Mouse (Mus musculus): ENCODE measurements around the gene Slc1a2.

Slc1a2 gene

DNA sequence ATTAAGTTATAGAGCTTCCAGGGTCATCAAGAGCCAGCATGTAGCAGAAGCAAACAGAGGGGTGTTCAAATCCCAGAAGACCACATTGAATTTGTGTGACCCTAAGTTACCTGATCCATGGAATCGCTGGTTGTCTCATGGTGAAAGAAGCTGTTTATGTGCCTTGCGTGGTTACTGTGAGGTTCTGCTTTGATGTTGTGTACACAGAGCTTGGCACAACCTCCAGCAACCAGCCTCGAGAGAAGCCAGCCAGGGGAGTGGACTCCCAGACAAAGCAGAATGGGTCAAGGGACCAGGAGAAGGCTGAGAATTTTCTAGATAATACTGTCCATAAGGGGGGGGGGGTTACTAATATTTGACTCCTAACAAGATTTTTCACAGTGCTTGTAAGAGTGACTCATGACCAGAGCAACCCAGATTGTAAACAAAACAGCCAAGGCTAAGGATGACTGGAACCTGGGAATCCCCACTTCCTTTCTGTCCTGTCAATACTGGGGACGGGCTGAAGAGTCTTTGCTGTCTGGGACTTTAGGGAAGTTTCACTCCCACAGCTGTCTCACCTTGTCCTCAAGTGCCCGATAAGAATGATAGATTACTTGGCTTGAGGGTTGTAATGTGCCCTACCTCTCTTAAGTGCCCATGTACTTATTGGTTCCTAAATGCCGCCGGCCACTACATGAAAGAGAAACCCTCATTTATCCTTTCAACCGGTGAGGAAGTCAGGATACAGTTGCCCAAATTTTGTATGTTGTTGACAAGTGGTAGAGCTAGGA lies 106.3 kb downstream of the Slc1a2 start:
- DNase-seq (ENCODE audit: low spot score): no peak

GRCm38 (mm10) chr2:102768267-102768666 lies 109.8 kb downstream of the Slc1a2 start:
- no peak for DNase-seq (ENCODE audit: low spot score)

GRCm38 (mm10) chr2:102771304-102771703 lies 112.8 kb downstream of the Slc1a2 start:
- DNase-seq (ENCODE audit: low spot score): no peak

GRCm38 (mm10) chr2:102772276-102772675 lies 113.8 kb downstream of the Slc1a2 start:
- no peak for DNase-seq (ENCODE audit: low spot score)

- DNase-seq (ENCODE audit: low spot score): no peak
Observed at GRCm38 (mm10) chr2:102774700-102775099, 116.2 kb downstream of the Slc1a2 start.

DNA sequence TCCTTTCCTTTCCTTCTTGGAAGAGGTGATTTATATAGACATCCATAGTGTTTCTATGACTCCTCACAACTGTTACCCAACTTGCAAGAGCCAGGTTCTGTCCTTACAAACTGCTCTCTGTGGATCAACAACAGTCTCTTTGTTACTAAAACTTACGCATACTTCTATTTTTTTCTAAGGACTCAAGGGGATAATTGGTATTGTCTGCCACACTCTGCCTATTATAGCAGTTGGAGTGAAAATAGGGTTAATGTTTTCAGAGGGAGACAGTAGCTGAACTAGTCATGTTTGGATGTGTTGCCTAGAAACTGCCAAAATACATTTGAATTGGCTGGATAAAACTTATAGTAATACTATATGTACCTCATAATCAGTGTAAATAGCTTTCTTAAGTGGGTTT lies 117.1 kb downstream of the Slc1a2 start:
- DNase-seq (ENCODE audit: low spot score): no peak

DNA sequence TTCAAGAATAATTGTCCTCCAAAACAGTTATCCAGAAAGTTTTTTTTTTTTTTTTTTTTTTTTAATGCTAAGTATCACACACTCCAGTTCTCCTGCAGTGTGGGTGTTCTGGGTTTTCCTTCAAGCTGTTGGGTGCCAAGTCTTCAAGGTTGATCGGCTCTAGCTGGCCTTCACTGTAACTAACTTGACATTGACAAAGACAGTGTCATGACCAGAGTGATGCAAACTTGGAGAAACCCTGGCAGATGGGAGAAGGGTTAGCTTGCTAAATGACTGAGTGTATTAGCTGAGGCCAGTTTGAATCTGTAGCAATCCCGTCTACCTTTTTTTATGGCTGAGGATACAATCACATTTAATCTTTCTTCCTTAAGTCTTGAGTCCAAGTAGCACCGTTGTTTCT lies 119.7 kb downstream of the Slc1a2 start:
- DNase-seq (ENCODE audit: low spot score): no peak

- no peak for DNase-seq (ENCODE audit: low spot score)
Observed at GRCm38 (mm10) chr2:102782751-102783150, 124.3 kb downstream of the Slc1a2 start.

GRCm38 (mm10) chr2:102785696-102786095 lies 127.2 kb downstream of the Slc1a2 start:
- no peak for DNase-seq (ENCODE audit: low spot score)

- DNase-seq (ENCODE audit: low spot score): no peak
Observed at GRCm38 (mm10) chr2:102791641-102792040, 133.2 kb downstream of the Slc1a2 start.

GRCm38 (mm10) chr2:102792804-102793203 lies 134.3 kb downstream of the Slc1a2 start:
- no peak for DNase-seq (ENCODE audit: low spot score)

GRCm38 (mm10) chr2:102795034-102795433 lies 136.6 kb downstream of the Slc1a2 start:
- peak; percentile 29 for DNase-seq (ENCODE audit: low spot score)

DNA sequence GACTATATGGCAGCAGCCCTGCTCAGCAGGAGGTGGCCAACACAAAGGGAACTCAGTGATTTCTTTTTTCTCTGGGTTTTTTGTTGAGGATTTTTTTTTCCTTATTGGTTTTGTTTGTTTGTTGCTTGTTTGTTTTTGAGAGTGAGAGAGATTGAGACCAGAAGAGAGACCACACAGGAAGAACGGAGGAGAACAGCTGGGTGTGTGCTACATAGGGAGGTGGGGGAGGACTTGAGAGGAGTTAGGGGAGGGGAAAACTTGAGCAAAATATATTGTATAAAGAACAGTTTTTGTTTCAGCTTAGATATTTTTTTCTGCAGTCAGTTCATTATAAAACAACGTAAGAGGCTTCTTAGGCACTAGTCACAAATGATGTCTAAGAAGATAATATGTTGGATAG lies 139.7 kb downstream of the Slc1a2 start:
- no peak for DNase-seq (ENCODE audit: low spot score)

GRCm38 (mm10) chr2:102801899-102802298 lies 143.4 kb downstream of the Slc1a2 start:
- DNase-seq (ENCODE audit: low spot score): no peak

- no peak for DNase-seq (ENCODE audit: low spot score)
Observed at GRCm38 (mm10) chr2:102804109-102804508, 145.7 kb downstream of the Slc1a2 start.

- DNase-seq (ENCODE audit: low spot score): no peak
Observed at GRCm38 (mm10) chr2:102805283-102805682, 146.8 kb downstream of the Slc1a2 start.

GRCm38 (mm10) chr2:102805761-102806496 lies 147.5 kb downstream of the Slc1a2 start:
- DNase-seq (ENCODE audit: low spot score): no peak

DNA sequence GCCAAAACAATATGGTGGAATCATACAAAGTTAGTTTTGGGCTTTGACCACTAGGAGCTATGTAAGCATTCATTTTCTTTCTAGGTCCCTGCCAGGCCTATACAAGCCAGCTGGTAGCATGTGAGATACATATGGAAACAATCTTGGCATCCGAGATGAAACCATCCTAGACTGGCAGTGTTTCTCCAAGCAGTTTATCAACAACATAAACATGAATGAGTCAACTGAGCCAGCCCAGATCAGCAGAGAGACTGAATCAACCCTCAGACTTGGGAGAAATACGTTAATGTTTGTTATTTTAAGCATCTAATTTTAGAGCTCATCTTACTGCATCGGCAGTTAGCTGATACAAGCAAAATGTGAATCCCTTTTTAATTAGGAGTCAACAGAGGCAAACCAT lies 149.2 kb downstream of the Slc1a2 start:
- DNase-seq (ENCODE audit: low spot score): no peak

- no peak for DNase-seq (ENCODE audit: low spot score)
Observed at GRCm38 (mm10) chr2:102809436-102809835, 151.0 kb downstream of the Slc1a2 start.

DNA sequence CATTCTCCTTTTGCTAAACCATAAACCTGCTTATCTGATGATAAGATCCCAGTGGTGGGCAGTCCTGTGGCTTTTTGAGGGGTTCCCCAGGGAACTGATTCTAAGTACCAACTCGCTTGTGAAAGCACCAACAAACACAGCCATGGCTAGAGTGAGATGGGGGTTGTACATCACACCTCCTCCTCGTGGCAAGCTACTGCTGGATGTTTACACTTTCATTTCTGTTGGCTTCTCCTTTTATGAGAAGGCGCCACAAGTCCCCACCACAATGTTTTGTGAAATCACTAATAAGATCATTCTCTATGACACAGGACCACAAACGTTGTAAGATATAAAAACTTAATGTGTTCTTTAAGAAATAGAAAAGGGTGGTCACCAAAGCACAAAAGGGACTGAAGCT lies 154.3 kb downstream of the Slc1a2 start:
- no peak for DNase-seq (ENCODE audit: low spot score)

- peak; percentile 2 for DNase-seq (ENCODE audit: low spot score)
Observed at GRCm38 (mm10) chr2:102815289-102815809, 156.9 kb downstream of the Slc1a2 start.

DNA sequence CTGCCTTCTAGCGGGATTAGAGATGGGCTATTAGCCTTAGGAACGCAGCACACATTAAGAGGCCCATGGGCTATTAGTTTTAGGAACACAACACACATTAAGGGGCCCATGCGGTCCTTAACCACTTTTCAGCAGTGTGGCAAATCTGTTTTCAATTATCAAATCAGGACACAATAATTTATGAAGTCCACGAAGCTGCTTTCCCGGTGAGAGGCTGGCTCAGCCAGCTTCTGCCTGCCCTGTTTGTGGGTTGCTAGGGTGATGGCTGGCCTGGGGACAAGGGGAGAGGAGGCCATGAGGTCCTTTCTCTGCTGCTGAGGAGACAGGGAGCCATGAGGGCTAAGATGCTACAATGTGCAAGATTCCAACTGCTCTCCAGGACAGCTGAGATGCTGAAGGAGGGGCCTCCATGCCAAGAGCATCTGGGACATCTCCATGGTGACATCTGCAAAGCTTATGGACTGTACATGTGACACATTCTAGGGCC lies 161.8 kb downstream of the Slc1a2 start:
- no peak for DNase-seq (ENCODE audit: low spot score)

GRCm38 (mm10) chr2:102820790-102821189 lies 162.3 kb downstream of the Slc1a2 start:
- DNase-seq (ENCODE audit: low spot score): no peak

All from spleen, adult 12 weeks (tissue).